Mouse (Mus musculus) heart, embryonic 13.5 days (tissue): ENCODE data around the gene Slc13a1. TPM values are rescaled to one million over a fixed set of nuclear protein-coding genes. Genes with fewer than 3 reads are reported as not detected.
"Not testable (repeated sequence)": the region's sequence is repeated elsewhere in the genome, so short reads cannot be mapped to it uniquely, and the experiment has no call there.

ENCODE experiments used
- ATAC-seq: fragments of 200-750 bp; cut with Nextera tagmentation; 2 replicates; pipeline ENCODE4 v1.8.0; 2017; ENCODE audit warnings: moderate TSS enrichment; ENCODE audit not compliant: insufficient number of reproducible peaks, low FRiP score, low TSS enrichment; ENCODE audit errors: extremely low read depth
- H3K27ac ChIP-seq: fragments of 300-500 bp; sonication (generic); replicated peaks from 2 replicates; pipeline ENCODE4 v1.5.1; 2015; ENCODE audit warnings: moderate library complexity, mild to moderate bottlenecking, inconsistent platforms
- H3K27me3 ChIP-seq: fragments of 300-500 bp; sonication (generic); replicated peaks from 2 replicates; pipeline ENCODE4 v1.6.1; 2015; ENCODE audit warnings: mild to moderate bottlenecking, inconsistent platforms
- H3K36me3 ChIP-seq: fragments of 300-500 bp; sonication (generic); 2 replicates; pipeline ENCODE4 v1.6.1; 2015; ENCODE audit warnings: mild to moderate bottlenecking, inconsistent platforms
- H3K4me1 ChIP-seq: fragments of 300-500 bp; sonication (generic); 2 replicates; pipeline ENCODE4 v1.6.1; 2015; ENCODE audit warnings: inconsistent platforms
- H3K4me2 ChIP-seq: fragments of 300-500 bp; sonication (generic); 2 replicates; pipeline ENCODE4 v1.6.1; 2015; ENCODE audit warnings: inconsistent platforms, mild to moderate bottlenecking, moderate library complexity
- H3K4me3 ChIP-seq: fragments of 300-500 bp; sonication (generic); 2 replicates; pipeline ENCODE4 v1.5.1; 2015; ENCODE audit warnings: moderate library complexity, mild to moderate bottlenecking, inconsistent platforms
- H3K9ac ChIP-seq: fragments of 300-500 bp; sonication (generic); 2 replicates; pipeline ENCODE4 v1.6.1; 2015; ENCODE audit warnings: inconsistent platforms, mild to moderate bottlenecking, moderate library complexity
- H3K9me3 ChIP-seq: fragments of 300-500 bp; sonication (generic); 2 replicates; pipeline ENCODE4 v1.6.1; 2016; ENCODE audit warnings: inconsistent platforms
- WGBS: fragments of 180-500 bp; shearing (Covaris S2); methylation state at CpG from one replicate; pipeline ENCODE4 v1.1.7; 2015; ENCODE audit warnings: mixed read lengths; 5-methylcytosine and 5-hydroxymethylcytosine counted together
- polyA plus RNA-seq: library from polyadenylated mRNA; unstranded; fragments of >200 nt; fragmentation: Nextera tagmentation; extraction: Ambion mirVana; gene quantifications from 2 replicates; pipeline ENCODE4 v1.2.1, GENCODE M21; 2015

Gene Slc13a1
- 0.05 TPM in 1 of 2 replicates, not detected in the other for polyA plus RNA-seq

GRCm38 (mm10) chr6:24167734-24168327, at the start of gene Slc13a1:
Gene Slc13a1 (minus strand): TSS chr6:24168092.
- no peaks in the 10 kb centered on the region for H3K36me3 ChIP-seq
- peaks cover 13% of the 10 kb centered on the region; the same call in 1 of the 2 replicates for H3K4me1 ChIP-seq
- H3K27ac ChIP-seq, result no peak within 1 kb of the TSS
- H3K27me3 ChIP-seq, result no peaks in the 10 kb centered on the region
- H3K9me3 ChIP-seq, result no peaks in the 10 kb centered on the region
- no peak within 1 kb of the TSS for H3K9ac ChIP-seq
- ATAC-seq, result no peak
- H3K4me3 ChIP-seq, result no peak within 1 kb of the TSS
- no peak within 1 kb of the TSS for H3K4me2 ChIP-seq
- WGBS, result 79% methylated on average over 5 of the region's 5 CpGs

DNA sequence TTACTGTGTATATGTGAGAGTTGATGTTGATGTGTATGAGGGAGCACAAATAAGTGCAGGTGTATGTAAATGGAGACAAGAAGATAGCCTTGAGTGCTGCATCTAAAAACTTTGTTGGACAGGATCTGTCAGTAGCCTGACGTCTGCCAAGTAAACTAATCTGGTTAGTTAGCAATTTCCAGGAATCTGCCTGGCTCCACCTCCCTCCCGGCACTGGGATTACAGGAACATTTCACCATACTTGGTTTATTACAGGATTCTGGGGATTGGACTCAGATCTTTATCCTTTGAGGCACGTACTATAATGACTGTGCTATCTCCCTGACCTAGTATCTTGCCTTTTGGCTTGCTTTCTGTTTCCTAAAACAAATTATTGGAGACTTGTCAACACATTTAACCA, 40.0 kb upstream of the Slc13a1 start:
- Histone ChIP-seq H3K4me1 (no peaks in the 10 kb centered on the region), H3K27me3 (no peaks in the 10 kb centered on the region), H3K36me3 (no peaks in the 10 kb centered on the region), H3K27ac (no peak overlapping the region), H3K9me3 (no peaks in the 10 kb centered on the region; the same call in 1 of the 2 replicates), H3K4me2 (no peak overlapping the region), H3K9ac (no peak overlapping the region), H3K4me3 (no peak overlapping the region)
- 63% methylated on average over 3 of the region's 3 CpGs for WGBS
- no peak for ATAC-seq

DNA sequence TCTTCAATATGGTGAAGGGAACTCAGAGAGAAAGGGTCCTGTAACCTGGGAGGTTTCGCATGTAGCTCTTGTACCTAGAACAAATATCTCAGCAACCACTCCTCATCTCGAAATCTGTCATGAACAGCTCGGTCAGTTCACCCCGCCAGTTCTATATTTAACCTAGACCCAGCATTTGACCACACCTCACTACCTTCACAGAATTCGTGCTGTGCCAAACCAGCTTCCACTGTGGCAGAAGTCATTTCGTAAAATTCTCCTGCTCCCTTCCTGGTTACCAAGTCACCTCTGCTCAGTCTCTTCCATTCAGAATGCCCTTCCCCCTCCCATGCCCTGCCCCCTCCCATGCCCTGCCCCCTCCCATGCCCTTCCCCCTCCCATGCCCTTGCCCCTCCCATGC, 34.3 kb upstream of the Slc13a1 start:
- no peaks in the 10 kb centered on the region for H3K4me1 ChIP-seq
- no peak for ATAC-seq
- H3K4me3 ChIP-seq, result no peak overlapping the region
- no peaks in the 10 kb centered on the region for H3K36me3 ChIP-seq
- no peak overlapping the region for H3K9ac ChIP-seq
- no peak overlapping the region for H3K27ac ChIP-seq
- WGBS, result 60% methylated on average over 6 of the region's 6 CpGs
- H3K9me3 ChIP-seq, result no peaks in the 10 kb centered on the region; the same call in 1 of the 2 replicates
- H3K4me2 ChIP-seq, result no peak overlapping the region
- H3K27me3 ChIP-seq, result no peaks in the 10 kb centered on the region

DNA sequence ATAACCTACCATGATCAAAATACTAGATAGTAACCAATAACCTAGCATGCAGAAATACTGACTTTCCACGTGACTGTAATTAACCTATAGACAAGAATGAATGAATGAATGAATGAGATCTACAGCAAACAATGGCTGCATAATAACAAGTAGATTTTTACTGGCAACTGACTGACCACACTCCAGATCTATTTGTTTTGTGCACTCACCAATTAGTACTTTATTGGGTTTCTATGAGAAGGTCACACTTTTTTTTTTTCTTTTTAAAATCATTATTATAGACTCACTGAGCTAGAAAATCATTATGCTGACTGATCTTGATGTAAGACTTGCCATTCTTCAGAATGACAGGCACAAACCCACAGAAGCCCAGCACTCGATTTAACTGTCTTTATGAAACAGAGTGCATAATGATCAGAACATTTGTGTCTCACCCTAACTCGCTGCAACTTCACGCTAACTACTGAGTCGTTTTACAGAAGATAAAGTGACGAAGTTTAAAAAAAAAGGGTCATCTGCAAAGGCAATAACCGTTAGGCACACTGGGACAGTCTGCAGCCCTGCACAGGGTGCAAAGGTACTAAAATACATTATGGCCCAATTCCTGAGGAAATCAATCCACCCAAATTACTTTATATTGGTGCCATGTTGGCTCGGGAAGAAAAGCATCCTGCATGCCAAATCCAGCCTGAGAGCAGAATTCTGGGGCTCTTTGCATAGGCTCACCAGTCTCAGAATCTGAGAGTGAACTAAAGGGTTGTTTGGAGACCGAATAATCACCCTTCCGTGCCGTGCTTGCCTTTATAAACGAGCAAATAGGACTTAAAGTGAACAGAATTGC, 33.0 kb upstream of the Slc13a1 start:
- H3K36me3 ChIP-seq, result no peaks in the 10 kb centered on the region
- no peak overlapping the region for H3K9ac ChIP-seq
- H3K4me3 ChIP-seq, result no peak overlapping the region
- H3K4me2 ChIP-seq, result no peak overlapping the region
- WGBS, result 77% methylated on average over 12 of the region's 12 CpGs
- no peak for ATAC-seq
- no peak overlapping the region for H3K27ac ChIP-seq
- no peaks in the 10 kb centered on the region for H3K9me3 ChIP-seq
- H3K27me3 ChIP-seq, result no peaks in the 10 kb centered on the region
- no peaks in the 10 kb centered on the region for H3K4me1 ChIP-seq

DNA sequence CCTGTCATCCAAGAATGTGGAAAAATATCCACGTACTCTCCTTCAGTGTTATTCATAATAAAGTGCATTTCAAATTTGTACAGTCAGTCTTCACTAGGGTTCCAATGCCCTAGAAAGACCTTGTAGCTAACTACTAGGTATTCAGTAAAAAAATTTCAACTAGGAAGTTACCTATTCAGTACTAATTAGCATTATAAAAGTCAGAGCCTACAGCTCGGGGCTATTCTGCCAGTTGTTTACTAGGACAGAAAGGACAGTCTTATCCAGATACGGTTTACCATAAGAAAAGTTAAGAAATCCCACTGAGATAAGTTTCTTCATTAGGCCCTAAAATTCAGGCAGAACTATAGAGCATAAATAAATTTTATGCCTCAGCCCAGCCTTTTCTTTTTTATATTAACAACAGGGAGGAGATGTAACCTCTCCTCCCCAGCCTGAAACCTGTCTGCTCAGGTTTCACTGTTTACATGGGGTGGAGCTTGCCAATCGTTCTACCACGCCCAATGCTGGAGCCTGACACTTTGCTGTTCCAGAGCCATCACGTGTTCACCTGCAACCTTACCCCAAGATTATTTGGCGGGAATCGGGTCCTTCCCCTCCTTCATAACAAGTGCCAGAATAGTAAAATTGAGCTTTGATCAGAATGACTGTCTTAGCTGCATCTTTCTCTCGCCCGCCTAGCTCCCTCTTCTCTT, 29.8 kb upstream of the Slc13a1 start:
- H3K36me3 ChIP-seq, H3K4me3 ChIP-seq, ATAC-seq, H3K27me3 ChIP-seq, H3K9ac ChIP-seq, H3K4me1 ChIP-seq, H3K4me2 ChIP-seq, H3K9me3 ChIP-seq, H3K27ac ChIP-seq: not testable (repeated sequence)
- 70% methylated on average over 10 of the region's 10 CpGs for WGBS

DNA sequence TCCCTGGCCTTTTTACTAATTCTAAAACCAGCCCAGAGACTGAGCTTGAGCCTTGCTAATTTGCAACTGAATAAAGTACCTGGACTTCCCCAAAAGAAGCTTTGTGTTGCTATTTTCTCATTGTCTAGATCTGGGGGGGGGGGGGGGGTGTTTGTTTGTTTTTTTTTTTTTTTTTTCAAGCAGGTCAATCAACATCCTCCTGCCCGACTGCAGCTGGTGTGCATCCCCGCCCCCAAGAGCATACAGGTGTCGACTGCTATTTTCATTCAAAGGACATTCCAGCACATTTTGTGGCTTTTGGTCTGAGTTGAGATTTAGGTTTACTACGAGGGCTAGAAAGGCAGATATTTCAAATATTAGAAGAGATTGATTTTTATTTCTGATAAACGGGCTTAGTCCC, 28.5 kb upstream of the Slc13a1 start:
- WGBS, result 63% methylated on average over 5 of the region's 5 CpGs
- H3K9me3 ChIP-seq, H3K27me3 ChIP-seq, H3K36me3 ChIP-seq, H3K4me2 ChIP-seq, H3K9ac ChIP-seq, H3K27ac ChIP-seq, H3K4me1 ChIP-seq, H3K4me3 ChIP-seq, ATAC-seq: not testable (repeated sequence)

GRCm38 (mm10) chr6:24183439-24183838, 15.5 kb upstream of the Slc13a1 start:
- 84% methylated on average over 3 of the region's 3 CpGs for WGBS

DNA sequence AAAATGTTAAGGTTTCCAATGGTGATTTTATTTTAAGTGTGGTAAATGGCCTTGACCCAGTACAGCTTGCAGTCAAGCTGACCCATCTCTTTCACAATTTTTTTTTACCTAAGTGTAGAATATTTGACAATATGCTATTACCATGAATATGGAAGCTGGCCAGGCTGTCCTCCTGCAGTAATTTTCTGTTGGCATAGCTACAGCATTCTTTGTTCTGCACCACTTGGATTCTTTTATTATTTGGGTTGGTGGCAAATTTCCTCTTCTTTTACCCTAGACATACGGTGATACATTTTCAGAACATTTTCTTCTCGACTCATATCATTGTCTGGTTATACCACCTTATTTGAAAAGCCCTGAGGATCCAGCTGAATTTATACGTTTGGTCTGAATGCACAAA, 7.5 kb upstream of the Slc13a1 start:
- ATAC-seq, result no peak
- WGBS, result 74% methylated on average over 3 of the region's 3 CpGs
- Histone ChIP-seq H3K4me2 (no peak overlapping the region), H3K9me3 (no peaks in the 10 kb centered on the region), H3K9ac (no peak overlapping the region), H3K4me3 (no peak overlapping the region), H3K27me3 (no peaks in the 10 kb centered on the region), H3K27ac (no peak overlapping the region), H3K36me3 (no peaks in the 10 kb centered on the region), H3K4me1 (no peaks in the 10 kb centered on the region)

More at GRCm38 (mm10) chr6:24183439-24183838, 15.5 kb upstream of the Slc13a1 start:
- H3K27ac ChIP-seq, result no peak overlapping the region
- no peaks in the 10 kb centered on the region for H3K36me3 ChIP-seq
- no peak overlapping the region for H3K9ac ChIP-seq
- H3K4me2 ChIP-seq, result no peak overlapping the region
- H3K4me3 ChIP-seq, result no peak overlapping the region
- ATAC-seq, result no peak
- no peaks in the 10 kb centered on the region for H3K27me3 ChIP-seq
- no peaks in the 10 kb centered on the region for H3K9me3 ChIP-seq
- no peaks in the 10 kb centered on the region for H3K4me1 ChIP-seq

GRCm38 (mm10) chr6:24173951-24174350, 6.1 kb upstream of the Slc13a1 start:
- Histone ChIP-seq H3K27me3 (no peaks in the 10 kb centered on the region), H3K4me2 (no peak overlapping the region), H3K36me3 (no peaks in the 10 kb centered on the region), H3K27ac (no peak overlapping the region), H3K4me3 (no peak overlapping the region), H3K4me1 (no peaks in the 10 kb centered on the region), H3K9ac (no peak overlapping the region), H3K9me3 (no peaks in the 10 kb centered on the region)
- ATAC-seq, result no peak

DNA sequence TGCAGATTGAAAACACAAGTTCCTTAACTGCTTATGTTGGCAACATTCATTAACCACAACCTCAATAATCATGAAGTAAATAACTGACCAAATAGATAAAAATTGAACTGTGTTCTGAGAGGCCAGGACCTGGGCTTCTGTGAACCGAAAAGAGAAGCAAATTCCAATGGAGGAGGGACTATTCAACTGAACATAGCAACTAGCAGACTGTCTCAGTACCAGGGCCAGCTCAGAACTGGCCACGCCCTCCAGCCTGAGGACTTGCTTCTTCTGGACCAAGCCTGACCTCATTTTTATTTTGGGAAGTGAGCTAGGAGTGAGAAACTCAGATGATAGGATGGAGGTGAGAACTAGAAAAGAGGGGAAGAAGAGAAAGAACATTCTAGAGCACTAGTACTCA, 4.8 kb upstream of the Slc13a1 start:
- Histone ChIP-seq H3K4me2 (no peak overlapping the region), H3K27me3 (no peaks in the 10 kb centered on the region), H3K27ac (no peak overlapping the region), H3K9me3 (no peaks in the 10 kb centered on the region), H3K4me3 (no peak overlapping the region), H3K36me3 (no peaks in the 10 kb centered on the region), H3K9ac (no peak overlapping the region), H3K4me1 (no peaks in the 10 kb centered on the region)
- ATAC-seq, result no peak
- WGBS, result 34% methylated on average over 2 of the region's 2 CpGs

DNA sequence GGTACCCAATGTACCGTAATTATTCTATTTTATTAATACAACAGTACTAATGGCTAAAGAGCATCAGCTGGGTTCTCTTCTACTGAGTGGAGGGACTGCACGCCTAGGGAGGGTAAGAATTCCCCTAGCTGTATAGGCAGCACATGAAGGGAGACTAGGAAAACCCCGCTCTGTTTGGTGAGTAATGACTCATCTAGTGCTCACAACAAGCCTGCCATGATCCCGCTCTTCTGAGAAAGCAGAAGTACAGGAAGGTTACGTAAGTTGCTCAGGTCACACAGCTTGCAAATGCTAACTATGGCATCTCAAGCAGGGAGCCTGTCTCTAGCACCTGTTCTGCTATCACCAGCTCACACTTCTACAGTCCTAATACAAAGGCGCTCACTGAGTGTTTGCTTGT, 1.1 kb downstream of the Slc13a1 start:
- Histone ChIP-seq H3K9ac (no peak overlapping the region), H3K4me1 (peaks cover 14% of the 10 kb centered on the region; the same call in 1 of the 2 replicates), H3K9me3 (no peaks in the 10 kb centered on the region), H3K27ac (no peak overlapping the region), H3K36me3 (no peaks in the 10 kb centered on the region), H3K4me3 (no peak overlapping the region), H3K27me3 (no peaks in the 10 kb centered on the region), H3K4me2 (no peak overlapping the region)
- ATAC-seq, result no peak
- WGBS, result 76% methylated on average over 6 of the region's 6 CpGs
